Mouse (Mus musculus) right cerebral cortex, postnatal 4 days (tissue): ENCODE measurements at regions not wholly inside any gene's neighbourhood (a gene's known extent, or its start where the extent isn't known, plus 50 kb on each side); places are given as distances from the start of the nearest gene placed in this dataset.

Source experiments
- DNase-seq: peaks from one replicate; pipeline ENCODE4 v3.0.0-alpha.2; 2022

GRCm38 (mm10) chr10:98584776-98585175 is 329.4 kb upstream of the Atp2b1 start:
- DNase-seq = no peak

GRCm38 (mm10) chr10:98589726-98590125 is 324.5 kb upstream of the Atp2b1 start:
- DNase-seq = no peak

DNA sequence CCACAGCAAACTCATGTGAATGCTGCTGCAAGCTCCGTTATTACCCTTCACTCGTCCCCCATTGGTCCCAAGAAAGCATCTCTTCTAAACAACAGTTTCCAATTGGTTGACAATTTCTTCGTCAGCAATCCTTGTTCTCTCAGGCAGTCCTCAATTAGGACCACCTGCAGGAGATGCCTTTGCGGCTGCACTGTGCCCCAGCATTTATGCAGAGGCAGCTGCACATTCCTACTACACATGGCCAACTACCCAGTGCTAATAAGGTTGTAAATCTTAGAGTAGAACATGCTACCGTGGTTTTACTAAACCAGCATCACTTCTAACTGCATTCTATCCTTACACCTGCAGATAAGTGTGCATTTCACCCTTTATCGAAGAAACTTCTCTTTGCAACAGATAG is 322.1 kb upstream of the Atp2b1 start:
- DNase-seq = no peak

- DNase-seq = no peak
These were observed 320.3 kb upstream of the Atp2b1 start for GRCm38 (mm10) chr10:98593910-98594309.

DNA sequence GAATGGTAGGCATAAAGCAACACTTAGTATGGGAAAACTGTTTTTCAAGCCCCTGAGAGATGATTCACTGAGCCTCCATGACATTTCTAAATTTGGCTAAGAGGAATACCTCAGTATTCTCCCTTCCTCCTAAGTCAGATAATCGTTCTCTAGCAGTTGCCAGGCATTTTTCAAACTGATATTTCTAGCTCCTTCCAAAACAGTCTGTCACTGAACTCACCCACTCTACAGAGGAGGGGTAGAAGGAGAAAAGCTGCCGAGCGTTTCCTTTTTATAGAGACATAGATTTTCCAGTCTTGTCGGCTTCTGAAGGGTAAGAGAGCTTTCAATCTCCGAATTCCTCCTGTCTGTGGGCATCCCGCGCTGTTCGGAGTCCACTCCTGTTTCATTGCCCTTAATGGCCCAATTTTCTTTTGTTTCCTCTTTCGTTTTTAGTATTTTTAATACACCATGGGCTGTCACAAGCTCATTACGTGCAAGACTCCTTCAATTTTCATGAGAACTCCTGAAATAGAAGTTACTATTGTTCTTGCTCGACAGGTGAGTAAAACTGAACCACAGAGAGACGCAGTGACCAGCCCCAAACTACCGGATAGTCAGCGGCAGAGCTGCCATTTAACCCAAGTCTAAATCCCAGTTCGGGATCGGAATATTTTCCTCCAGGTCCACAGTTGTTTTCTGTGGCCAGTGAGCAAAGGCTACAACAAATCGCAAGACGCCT is 305.8 kb upstream of the Atp2b1 start:
- DNase-seq = no peak

DNA sequence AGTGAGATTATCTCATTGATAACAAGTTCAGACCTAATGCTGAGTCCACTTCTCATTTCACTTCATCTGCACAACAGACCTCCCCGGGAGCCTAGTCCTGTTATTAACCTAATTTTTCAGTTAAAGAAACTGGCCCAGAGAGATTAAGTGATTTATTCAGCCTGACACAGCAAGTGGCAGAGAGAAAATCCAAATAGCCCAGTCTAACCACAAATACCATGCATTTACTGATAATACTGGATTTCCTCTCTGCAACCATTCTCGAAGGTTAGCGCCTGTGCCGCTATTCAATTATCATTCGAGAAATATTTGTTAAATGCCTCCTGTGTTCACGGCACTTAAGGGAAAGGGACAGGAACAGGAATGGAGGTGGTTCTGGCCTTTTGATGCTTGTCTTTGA is 303.5 kb upstream of the Atp2b1 start:
- DNase-seq = no peak

- DNase-seq = no peak
These were observed 302.4 kb upstream of the Atp2b1 start for GRCm38 (mm10) chr10:98611707-98612360.

DNA sequence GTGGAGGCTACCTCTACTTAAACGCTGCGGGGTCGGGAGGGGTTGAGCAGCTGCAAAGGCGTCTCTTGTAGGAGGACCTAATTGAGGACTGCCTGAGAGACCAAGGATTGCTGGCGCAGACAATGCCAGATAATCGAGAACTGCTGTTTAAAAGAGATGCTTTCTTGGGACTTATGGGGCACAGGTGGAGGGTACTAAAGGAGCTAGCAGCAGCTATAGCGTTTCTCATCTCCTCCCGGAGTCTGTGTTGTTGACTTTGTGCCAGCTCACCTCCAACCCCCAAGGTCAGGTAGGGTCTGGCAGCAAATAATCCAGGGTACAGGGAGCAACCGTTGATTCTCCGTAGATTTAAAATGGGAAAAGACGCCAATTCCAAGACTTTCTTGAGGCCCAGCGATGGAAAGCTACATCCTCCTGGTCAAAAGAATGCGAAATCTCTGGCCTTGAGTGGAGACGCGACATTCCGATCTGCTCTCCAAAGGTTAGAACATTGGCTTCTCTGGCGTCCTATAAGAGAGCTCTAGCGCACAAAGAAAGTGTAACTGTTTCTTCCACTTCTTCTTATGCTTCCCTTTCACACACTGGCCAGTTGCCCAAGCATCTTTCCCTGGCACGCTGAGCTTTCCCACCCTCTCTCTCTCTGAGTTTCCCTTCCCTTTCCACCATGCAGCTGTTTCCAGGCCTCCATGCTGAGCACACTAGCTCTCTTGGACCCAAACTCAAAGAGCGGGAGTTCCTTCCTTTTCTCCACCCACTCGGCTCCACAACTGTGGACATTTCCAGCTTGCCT is 295.3 kb upstream of the Atp2b1 start:
- peak; percentile 13 for DNase-seq

- DNase-seq = no peak
These were observed 290.1 kb upstream of the Atp2b1 start for GRCm38 (mm10) chr10:98624103-98624502.

GRCm38 (mm10) chr10:98624681-98625321 is 289.4 kb upstream of the Atp2b1 start:
- no peak for DNase-seq

DNA sequence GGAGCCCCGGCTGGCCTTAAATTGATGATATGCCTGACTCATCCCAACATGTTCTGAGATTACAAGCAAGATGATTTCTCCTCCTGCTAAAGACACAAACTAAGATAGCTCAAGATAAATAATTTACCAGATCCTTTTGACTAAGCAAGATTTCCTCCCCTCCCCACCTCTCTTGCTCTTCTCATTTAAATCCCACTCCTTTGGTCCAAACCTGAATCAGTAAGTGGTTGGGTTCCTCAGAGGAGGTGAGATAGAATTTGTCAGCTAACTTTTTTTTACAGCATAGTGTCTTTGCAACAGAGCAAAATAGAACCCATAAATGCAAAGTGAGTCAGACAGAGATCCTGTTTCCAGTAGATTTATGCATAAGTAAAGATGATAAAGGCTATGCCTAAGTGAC is 286.0 kb upstream of the Atp2b1 start:
- DNase-seq = no peak

DNA sequence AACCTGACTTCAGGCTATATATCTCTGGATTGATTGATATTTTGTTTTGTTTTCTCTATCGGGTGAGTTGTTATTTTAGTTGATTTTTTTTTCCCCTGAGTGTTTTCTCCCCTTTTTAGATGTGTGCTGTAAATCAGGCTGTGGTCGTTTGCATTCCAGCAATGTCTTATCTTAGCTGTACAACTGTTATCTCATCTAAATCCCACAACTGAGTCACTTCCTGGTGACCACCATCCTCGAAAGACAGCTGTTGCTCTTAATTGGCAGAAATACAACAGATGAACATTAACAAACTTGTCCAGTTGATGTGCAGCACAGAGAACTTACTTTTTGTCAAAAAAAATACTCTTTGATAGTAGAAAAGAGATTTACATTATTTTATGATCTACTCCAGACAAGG is 285.0 kb upstream of the Atp2b1 start:
- no peak for DNase-seq

- DNase-seq = no peak
These were observed 276.2 kb upstream of the Atp2b1 start for GRCm38 (mm10) chr10:98637759-98638611.

GRCm38 (mm10) chr10:98645681-98646122 is 268.5 kb upstream of the Atp2b1 start:
- peak; percentile 6 for DNase-seq

- DNase-seq = no peak
These were observed 267.8 kb upstream of the Atp2b1 start for GRCm38 (mm10) chr10:98646311-98646999.

DNA sequence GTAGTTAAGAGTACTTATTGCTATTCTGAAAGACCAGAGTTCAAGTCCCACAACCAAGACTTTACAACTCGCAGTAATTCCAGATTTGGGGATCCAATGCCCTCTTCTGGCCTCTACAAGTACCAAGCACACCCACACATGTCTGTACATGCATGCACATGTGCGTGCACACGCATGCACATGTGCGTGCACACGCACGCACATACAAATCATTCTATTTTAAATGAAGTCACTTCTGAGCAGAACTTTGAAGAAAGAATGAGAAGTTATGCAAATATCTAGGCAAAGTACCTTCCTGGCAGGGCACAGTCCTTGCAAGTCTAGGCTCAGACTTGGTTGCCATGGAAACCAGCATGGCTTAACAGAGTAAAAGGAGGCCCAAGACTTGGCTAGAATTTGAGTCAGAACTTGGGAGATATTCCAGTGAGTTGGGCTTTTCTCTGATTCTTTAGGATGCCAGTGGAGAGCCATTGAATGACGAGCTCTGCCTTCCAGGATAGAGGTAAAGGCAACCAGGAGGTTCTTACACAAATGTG is 265.4 kb upstream of the Atp2b1 start:
- no peak for DNase-seq

- no peak for DNase-seq
These were observed 263.7 kb upstream of the Atp2b1 start for GRCm38 (mm10) chr10:98650533-98650932.

DNA sequence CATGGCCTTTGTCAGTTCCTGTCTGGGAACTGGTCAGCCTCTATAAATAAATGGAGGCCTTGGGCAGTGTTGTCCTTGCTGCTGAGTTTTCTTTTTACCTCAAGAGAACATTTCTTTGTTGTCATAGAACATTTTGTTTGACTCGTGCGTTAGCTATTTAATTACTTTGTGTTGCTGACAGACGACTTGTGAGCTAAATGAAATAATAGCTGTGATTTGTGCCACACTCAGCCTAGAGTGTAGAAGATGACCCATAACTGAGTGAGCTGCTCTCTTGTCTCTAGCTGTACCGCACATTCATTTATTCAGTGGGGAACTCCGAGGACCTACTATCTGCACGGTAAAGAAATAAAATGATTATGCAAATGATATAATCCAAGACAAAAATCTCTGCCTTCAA is 263.1 kb upstream of the Atp2b1 start:
- no peak for DNase-seq

DNA sequence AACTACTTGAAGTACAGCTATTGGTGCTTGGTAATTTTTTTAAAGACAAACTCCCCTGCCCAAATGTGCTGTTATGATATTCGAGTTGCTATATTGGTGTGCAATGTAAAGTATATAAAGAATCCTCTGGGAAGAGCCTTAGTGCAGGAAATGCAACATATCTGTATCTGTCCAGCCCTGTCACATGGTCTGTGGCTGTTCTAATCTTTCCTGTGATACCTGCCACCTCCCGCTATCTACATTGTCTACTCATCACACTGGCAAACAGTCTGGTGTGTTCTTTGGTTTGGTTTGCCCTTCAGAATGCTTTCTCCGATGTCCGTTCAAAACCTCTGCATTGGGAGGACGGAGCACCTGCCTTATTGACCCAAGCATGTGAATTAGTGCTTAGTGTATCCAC is 262.6 kb upstream of the Atp2b1 start:
- no peak for DNase-seq

DNA sequence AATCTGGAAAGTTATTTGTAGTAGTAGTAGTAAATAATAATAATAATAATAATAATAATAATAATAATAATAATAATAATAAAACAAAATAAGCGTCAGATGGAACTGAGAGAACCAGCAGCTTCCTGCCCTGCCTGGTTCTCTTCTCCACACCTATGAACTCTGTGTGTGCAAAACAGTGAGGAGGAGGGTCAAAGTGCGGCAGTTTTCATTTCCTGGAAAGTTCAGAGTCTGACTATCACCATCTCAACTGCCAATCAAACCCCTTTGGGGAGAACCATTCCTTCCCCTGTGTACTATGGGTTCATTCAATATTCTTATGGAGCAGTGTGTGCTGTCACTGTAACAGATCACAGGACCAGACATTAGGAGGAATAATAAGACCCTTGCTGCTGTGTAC is 262.1 kb upstream of the Atp2b1 start:
- DNase-seq = no peak

- no peak for DNase-seq
These were observed 253.5 kb upstream of the Atp2b1 start for GRCm38 (mm10) chr10:98660747-98661146.
